Mouse (Mus musculus) left cerebral cortex, postnatal 36 days (tissue): Measurements from ENCODE around the gene Itgb7. TPM values are rescaled to one million over a fixed set of nuclear protein-coding genes. Genes with fewer than 3 reads are reported as not detected.

Source experiments
- DNase-seq, 2 experiments: peaks; one replicate each; pipeline ENCODE4 v3.0.0; 2021 to 2022; ENCODE audit warnings: low spot score in 2 of 2, mixed read lengths in 1 of 2
- intact Hi-C: fragments of 180-260 bp; cut with DNase I; formaldehyde crosslinking; loops from one replicate; pipeline ENCODE4 v1.15.1; 2025
- total RNA-seq, 2 experiments: library from RNA; stranded (reverse); gene quantifications; 2 replicates each; pipeline ENCODE4 v1.2.3; 2021

The Itgb7 gene
- total RNA-seq, 2 experiments from 2014 or later, result 1.1 to 1.5 TPM

GRCm38 (mm10) chr15:102173581-102173980 lies 58.2 kb downstream of the Itgb7 start:
- intact Hi-C loops, result no loop called here

GRCm38 (mm10) chr15:102169064-102169463 lies 62.7 kb downstream of the Itgb7 start:
- no peak for DNase-seq
- intact Hi-C loops, result no loop called here

More at GRCm38 (mm10) chr15:102173581-102173980, 58.2 kb downstream of the Itgb7 start:
- no peak for DNase-seq

- intact Hi-C loops, result no loop called here
- DNase-seq, result no peak
Measured at GRCm38 (mm10) chr15:102167620-102168021, 64.1 kb downstream of the Itgb7 start.

Other genes starting within 250 kb of the Itgb7 start
- gene Krt8, start 227.5 kb downstream of the Itgb7 start, total RNA-seq, result not detected
- under 1 TPM in 1 of 2 experiments, not detected in 1; 0.22 TPM for gene Krt18, start 203.8 kb downstream of the Itgb7 start, total RNA-seq
- gene Eif4b, start 158.2 kb downstream of the Itgb7 start, total RNA-seq, result 100 to 1,000 TPM; 157 to 165 TPM
- 10 to 100 TPM; 17.2 to 28.6 TPM for gene Tns2, start 131.5 kb downstream of the Itgb7 start, total RNA-seq
- 100 to 1,000 TPM; 140 to 160 TPM for gene Spryd3, start 95.7 kb downstream of the Itgb7 start, total RNA-seq
- 10 to 100 TPM; 39.5 to 57.1 TPM for gene Igfbp6, start 87.6 kb downstream of the Itgb7 start, total RNA-seq
- under 1 TPM in 1 of 2 experiments, not detected in 1; 0.23 TPM for gene Soat2, start 81.4 kb downstream of the Itgb7 start, total RNA-seq
- 10 to 100 TPM; 61.0 to 64.0 TPM for gene Zfp740, start 28.7 kb downstream of the Itgb7 start, total RNA-seq
- 10 to 100 TPM; 23.9 to 29.4 TPM for gene Csad, start 27.2 kb downstream of the Itgb7 start, total RNA-seq
- gene Rarg, start 25.6 kb upstream of the Itgb7 start, total RNA-seq, result 10 to 100 TPM; 13.1 to 13.9 TPM
- gene Gm9918, start 38.6 kb upstream of the Itgb7 start, total RNA-seq, result not detected
- 10 to 100 TPM; 40.9 to 43.9 TPM for gene Mfsd5, start 47.5 kb upstream of the Itgb7 start, total RNA-seq
- 1 to 10 TPM; 1.1 TPM for gene Espl1, start 64.3 kb upstream of the Itgb7 start, total RNA-seq
- gene Pfdn5, start 94.2 kb upstream of the Itgb7 start, total RNA-seq, result 100 to 1,000 TPM; 374 to 425 TPM
- 10 to 100 TPM; 45.8 to 69.3 TPM for gene Myg1, start 99.8 kb upstream of the Itgb7 start, total RNA-seq
- 10 to 100 TPM; 17.2 to 17.7 TPM for gene Aaas, start 118.8 kb upstream of the Itgb7 start, total RNA-seq
- gene Sp7, start 135.2 kb upstream of the Itgb7 start, total RNA-seq, result under 1 TPM; 0.79 to 1.00 TPM
- gene Sp1, start 174.2 kb upstream of the Itgb7 start, total RNA-seq, result 10 to 100 TPM; 22.0 to 30.3 TPM
- 1 to 10 TPM in 1 of 2 experiments, under 1 TPM in 1; 0.99 to 2.3 TPM for gene Amhr2, start 213.4 kb upstream of the Itgb7 start, total RNA-seq
- gene Prr13, start 227.1 kb upstream of the Itgb7 start, total RNA-seq, result 10 to 100 TPM; 41.4 to 43.2 TPM
- 100 to 1,000 TPM; 467 to 505 TPM for gene Pcbp2, start 238.6 kb upstream of the Itgb7 start, total RNA-seq